Mouse (Mus musculus): ENCODE results near the gene Fam216a. TPM values are rescaled to one million over a fixed set of nuclear protein-coding genes. Genes with fewer than 3 reads are reported as not detected.
"Not testable (repeated sequence)": the region's sequence is repeated elsewhere in the genome, so short reads cannot be mapped to it uniquely, and the experiment has no call there.

Fam216a gene
- total RNA-seq, 1 experiment from 2014 or later, result 2.2 TPM

DNA sequence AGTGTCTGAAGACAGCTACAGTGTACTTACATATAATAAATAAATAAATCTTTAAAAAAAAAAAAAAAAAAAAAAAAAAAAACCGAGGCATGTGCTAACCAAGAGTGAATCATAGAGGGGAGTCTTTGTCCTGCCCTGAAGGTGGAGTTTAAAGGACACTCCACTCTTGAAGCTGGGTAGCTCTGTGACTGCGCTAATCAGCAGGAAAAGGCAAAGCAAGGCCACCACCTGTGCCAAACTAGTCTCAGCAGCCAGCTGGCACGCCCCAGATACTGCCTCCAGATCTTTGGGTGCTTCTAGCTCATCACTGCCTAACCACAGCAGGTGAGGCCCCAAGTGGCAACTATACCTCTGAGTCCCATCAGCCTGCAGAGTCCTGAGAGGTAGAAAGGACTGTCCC, 37.5 kb downstream of the Fam216a start:
- ATAC-seq (replicated peaks; ENCODE audit: insufficient number of reproducible peaks, low FRiP score, low TSS enrichment, poor library complexity, severe bottlenecking), result no peak

DNA sequence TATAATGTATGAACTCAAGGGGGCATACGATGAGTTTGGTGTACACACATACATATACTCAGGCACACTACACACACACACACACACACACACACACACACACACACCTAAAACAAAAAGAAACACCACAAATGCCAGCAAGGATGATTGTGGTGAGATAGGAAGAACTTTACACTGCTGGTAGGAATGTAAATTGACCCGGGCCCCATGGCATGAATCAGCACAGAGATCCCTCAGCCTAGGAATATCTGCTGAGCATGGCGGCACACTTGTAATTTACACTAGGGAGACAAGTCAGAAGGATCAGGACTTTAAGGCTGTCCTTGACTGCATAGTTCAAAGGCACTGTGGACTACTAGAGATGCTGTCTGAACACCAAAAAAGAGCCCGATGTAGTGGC, 41.9 kb downstream of the Fam216a start:
- no peak for ATAC-seq (replicated peaks; ENCODE audit: insufficient number of reproducible peaks, low FRiP score, low TSS enrichment, poor library complexity, severe bottlenecking)

DNA sequence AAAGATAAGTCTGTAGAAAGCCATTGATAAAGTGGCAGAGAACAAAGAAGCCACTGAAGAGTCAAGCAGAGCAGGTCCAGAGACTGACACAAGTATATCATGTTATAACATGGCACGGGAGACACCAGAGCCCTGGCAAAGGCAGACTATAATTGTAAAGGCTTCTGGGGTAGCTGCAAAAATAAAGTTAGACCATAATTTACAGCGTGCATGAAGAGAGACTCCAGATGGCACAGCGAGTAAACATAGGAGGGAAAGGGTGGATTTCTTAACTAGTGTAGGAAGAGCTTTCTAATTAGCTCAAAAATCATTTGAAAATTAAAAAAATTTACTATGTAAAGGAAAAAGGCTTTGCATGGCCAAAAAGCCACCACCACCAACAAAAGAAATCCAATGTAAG, 44.9 kb downstream of the Fam216a start:
- ATAC-seq (replicated peaks; ENCODE audit: insufficient number of reproducible peaks, low FRiP score, low TSS enrichment, poor library complexity, severe bottlenecking), result no peak

DNA sequence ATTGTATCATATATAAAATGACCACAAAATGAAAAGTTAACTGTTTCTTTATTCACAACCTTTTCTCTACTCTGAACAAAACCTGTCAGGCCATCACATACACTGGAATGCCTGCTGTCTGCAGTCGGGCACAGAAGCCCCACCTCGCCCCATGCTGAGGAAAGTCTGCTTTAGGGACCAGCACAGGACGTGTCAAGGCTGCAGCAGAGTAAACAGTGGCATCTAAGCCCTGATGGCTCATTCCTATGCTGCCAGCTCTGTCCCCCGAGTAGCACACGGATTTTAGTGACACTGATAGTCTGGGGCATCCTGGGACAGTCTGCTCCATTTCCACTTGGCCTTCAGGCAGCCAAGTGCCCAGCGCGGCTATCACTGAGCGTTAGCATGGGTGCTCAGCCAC, 46.7 kb downstream of the Fam216a start:
- no peak for ATAC-seq (replicated peaks; ENCODE audit: insufficient number of reproducible peaks, low FRiP score, low TSS enrichment, poor library complexity, severe bottlenecking)

DNA sequence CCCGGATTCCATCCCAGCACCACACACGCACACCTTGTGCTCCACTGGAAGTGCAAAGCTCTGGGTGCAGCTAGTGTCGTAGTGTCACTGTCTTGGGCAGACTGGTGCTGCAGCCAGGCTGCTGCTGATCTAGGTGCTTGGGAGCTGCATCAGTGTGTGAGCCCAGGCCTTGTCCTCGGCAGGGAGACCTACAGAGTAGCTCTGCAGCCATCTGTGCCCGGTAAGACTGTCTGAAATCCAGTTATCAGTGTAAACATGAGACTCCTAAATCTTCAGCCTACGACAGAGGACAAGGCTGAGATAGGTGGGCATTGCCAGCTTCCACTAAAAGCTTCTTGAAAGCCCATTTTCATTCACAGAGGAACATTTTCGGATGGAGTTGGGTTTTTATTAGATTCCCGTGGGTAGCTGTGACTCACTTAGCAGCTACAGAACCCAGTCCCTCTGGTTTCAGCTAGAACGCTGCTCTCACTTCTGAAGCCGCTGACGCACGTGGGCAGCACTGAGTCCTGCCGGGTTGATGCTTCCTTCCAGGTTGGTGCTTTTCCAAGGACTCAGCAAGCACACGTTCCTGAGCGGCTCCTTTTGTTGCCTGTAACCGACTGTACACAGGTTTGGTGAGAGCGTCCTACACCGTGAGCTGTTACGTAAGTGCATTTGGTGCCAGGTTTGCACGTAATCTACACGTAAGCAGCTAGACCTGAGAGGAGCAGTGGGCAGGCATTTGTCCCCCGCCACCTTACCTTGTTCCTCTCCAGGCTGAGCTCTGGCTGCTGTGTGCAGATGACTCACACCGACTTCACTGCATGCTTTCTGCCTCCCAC, 47.3 kb downstream of the Fam216a start:
- ATAC-seq (replicated peaks; ENCODE audit: insufficient number of reproducible peaks, low FRiP score, low TSS enrichment, poor library complexity, severe bottlenecking), result no peak

DNA sequence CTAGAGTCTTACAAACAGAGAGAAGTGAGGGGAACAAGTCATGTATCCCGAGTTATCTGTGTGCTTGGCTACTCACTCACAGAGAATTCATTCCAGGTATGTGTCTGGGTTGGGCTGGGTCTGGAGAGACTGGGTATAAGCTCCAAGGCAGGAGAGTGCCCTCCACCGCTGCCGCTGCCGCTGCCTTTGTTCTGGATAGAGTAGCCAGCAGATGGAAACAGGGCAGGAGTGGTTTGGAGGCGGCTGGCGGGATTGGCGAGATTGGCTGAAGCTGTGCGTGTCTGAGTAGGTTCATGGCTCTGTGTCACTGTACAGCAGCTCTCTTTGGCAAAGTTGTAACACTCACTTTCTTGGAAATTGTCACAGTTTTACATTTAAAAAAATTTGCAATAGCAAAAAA, 48.6 kb downstream of the Fam216a start:
- no peak for ATAC-seq (replicated peaks; ENCODE audit: insufficient number of reproducible peaks, low FRiP score, low TSS enrichment, poor library complexity, severe bottlenecking)

DNA sequence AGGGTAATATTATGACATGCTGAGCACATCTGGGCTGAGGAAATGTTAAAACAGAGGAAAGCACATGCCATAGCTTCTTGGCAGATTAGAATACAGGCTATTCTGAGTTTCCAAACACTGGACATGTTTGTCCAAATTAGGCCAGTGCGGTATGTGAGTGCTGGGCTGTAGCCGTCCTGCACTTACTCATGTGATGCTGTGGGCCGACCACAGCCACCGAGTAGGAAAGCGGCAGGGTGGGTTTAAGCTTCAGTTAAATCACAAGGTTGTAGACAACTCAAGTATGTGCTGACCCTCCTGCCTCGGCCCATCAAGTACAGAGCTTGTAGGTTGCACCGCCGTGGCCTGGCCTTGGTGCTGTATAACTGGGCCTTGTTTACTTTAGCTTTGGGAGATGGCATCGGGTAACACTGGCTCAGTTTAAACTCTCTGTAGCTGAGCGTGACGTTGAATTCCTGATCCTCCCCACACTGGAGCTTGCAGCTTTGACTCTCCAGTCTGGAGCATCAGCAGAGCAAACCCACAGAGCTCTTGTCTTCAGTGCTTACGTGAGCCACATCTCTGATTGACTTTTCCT, 51.9 kb downstream of the Fam216a start:
- ATAC-seq (replicated peaks; ENCODE audit: insufficient number of reproducible peaks, low FRiP score, low TSS enrichment, poor library complexity, severe bottlenecking), result no peak

DNA sequence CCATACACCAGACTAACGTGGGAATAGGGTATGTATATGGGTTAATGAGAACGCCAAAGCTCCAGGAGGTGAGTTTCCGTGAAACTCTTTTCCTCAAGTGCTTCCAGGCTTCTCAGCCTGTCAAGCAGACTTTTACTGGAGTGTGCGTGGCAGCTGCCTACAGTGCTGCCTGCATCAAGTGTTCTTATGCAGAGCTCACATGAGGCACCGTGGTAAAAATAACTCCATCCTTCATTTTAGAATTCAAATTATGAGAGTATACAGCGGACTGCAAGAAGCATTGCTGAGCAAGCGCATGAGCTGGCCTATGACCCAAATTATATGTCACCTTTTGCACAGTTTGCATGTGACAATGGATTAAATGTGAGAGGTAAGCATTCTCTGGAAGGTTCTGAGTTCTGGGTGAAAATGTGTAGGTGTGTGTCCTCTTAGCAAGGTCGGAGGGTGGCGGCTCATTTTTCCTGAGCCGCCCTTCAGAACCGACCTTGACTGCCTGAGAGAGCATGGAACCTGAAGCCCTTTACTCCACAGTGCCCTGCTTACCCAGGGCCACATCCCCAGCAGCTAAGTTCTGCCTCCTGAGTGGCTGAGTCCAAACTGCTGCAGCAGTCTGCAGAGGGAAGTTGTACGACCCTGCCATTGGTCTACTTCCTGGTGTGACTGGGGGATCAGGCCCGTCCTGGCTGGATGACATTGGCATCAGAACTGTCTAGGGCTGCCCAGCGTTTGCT, 52.5 kb downstream of the Fam216a start:
- ATAC-seq (replicated peaks; ENCODE audit: insufficient number of reproducible peaks, low FRiP score, low TSS enrichment, poor library complexity, severe bottlenecking), result no peak

DNA sequence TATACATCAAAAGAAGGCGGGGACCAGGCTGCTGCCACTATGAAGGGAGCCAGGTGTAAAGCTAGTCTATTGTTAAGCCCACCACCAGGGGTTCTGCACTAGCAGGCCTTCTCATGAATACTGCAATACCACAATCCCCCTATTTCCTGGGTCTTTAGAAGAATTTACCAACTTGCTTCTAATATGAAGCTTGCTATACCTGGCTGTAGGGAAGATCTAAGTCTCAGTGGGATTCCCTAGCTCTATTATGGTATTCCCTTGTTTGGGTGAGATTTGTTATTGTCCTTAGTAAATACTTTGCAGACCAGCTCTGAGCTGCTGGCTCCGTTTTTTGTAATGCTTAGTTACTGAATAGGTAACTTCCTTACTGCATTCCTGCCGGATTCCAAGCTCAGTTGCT, 53.2 kb downstream of the Fam216a start:
- not testable (repeated sequence) for ATAC-seq (replicated peaks; ENCODE audit: insufficient number of reproducible peaks, low FRiP score, low TSS enrichment, poor library complexity, severe bottlenecking)

DNA sequence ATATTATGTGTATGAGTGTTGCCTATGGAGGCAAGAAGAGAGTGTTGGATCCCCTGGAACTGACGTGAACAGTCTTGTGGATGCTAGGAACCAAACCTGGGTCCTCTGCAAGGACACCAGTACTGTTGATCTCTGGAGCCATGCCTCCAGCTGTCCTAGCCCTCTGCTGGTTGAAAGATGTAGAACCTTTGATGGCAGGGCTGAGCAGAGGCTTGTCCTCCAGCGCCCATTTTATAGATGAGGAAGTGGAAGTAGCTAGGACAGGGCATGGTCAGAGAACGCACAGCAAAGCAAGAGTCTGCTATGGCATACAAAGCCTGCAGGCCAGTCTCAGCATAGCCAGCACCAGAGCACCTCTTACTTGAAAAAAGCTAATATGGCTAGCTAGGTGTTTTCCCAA, 54.1 kb downstream of the Fam216a start:
- peak; percentile 93 for ATAC-seq (replicated peaks; ENCODE audit: insufficient number of reproducible peaks, low FRiP score, low TSS enrichment, poor library complexity, severe bottlenecking)

DNA sequence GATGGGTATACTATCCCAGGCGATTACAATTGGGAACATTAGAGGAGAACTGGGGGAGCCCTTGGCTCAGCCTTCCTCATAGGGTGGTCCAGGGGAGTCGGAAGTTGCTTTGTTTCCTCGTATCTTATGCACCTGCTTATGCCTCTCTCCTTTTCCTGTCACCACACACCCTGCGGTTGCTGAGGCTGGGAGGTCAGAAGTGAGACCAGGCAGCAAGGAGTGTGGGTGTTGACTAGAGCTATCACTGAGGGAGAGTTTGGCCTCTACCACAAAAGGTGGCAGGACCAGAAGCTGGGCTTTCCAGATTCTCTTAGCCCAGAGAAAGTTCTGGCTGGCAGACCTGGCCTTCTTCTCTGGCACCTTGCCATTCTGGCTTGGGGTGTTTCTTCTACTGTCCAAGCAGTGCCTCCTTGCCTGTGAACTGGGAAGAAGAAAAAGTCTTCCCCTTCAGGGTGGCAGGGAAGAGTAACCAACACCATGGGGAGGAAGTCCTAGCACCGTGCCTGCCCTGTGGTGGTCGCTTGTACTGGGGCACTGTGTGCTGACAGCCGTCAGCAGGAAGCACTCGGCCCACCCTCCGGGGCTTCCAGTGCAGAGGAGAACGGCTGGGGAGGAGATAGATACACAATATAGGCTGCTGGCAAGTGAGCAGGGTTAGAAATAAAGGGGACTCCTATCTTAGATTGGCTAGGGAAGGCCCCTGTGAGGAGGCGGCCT, 54.7 kb downstream of the Fam216a start:
- ATAC-seq (replicated peaks; ENCODE audit: insufficient number of reproducible peaks, low FRiP score, low TSS enrichment, poor library complexity, severe bottlenecking), result no peak

DNA sequence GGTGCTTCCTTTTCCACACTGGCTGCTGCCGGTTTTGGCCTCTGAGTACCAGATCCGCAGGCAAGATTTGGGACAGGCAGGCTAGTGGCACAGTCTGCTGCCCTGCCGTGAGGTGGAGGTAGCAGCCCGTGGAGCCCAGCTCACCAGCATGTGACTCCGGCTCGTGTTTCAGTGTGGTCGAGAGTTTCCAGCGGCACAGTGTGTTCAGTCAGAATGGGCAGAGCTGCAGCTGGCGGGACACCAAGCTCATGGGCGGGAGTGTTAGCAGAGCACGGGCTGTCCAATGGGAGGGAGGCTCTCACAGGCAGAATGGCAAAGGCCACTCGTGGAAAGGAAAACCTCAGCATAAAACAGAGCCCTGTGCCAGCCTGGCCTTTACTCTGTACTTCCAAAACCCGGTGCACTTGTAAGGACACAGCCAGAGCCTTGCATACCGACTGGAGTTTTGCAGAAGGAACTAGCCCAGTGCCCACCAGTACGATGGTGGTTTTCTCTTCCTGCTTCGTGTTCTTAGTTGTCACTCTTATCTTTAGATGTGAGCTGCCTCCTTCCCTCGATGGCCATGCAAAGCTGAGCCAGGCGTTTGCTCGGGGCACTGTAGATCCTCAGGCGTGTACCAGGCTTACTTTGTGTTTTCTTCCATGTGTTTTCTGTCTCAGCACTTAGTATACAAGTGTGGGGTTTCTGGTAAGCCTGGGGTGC, 57.0 kb downstream of the Fam216a start:
- peak; percentile 38; the same call in 1 of the 2 replicates for ATAC-seq (replicated peaks; ENCODE audit: insufficient number of reproducible peaks, low FRiP score, low TSS enrichment, poor library complexity, severe bottlenecking)

Other genes with a start within 250 kb of the Fam216a start
- 0.48 TPM in 1 of 3 replicates, not detected in the others for gene Ccdc63, start 231.5 kb downstream of the Fam216a start, total RNA-seq (2017)
- 150 to 191 TPM (median 177 TPM) in 3 replicates for gene Ppp1cc, start 214.1 kb downstream of the Fam216a start, total RNA-seq (2017)
- gene Hvcn1, start 165.6 kb downstream of the Fam216a start, total RNA-seq (2017), result 25.7 to 39.4 TPM (median 30.3 TPM) in 3 replicates
- gene Tctn1, start 107.9 kb downstream of the Fam216a start, total RNA-seq (2017), result 1.1 to 4.4 TPM (median 2.0 TPM) in 3 replicates
- 33.3 to 37.2 TPM (median 36.9 TPM) in 3 replicates for gene Pptc7, start 88.0 kb downstream of the Fam216a start, total RNA-seq (2017)
- 3.9 to 8.9 TPM (median 7.4 TPM) in 3 replicates for gene Rad9b, start 18.1 kb downstream of the Fam216a start, total RNA-seq (2017)
- 63.4 to 67.5 TPM (median 67.5 TPM) in 3 replicates for gene Vps29, start 18.0 kb downstream of the Fam216a start, total RNA-seq (2017)
- gene Gpn3, start 488 bp downstream of the Fam216a start, total RNA-seq (2017), result 42.8 to 46.5 TPM (median 45.0 TPM) in 3 replicates
- 945 to 1,364 TPM (median 1,320 TPM) in 3 replicates for gene Arpc3, start 19.5 kb upstream of the Fam216a start, total RNA-seq (2017)
- 14.2 to 35.4 TPM (median 20.5 TPM) in 3 replicates for gene Anapc7, start 49.3 kb upstream of the Fam216a start, total RNA-seq (2017)
- gene Atp2a2, start 129.9 kb upstream of the Fam216a start, total RNA-seq (2017), result 84.0 to 111 TPM (median 86.3 TPM) in 3 replicates
- gene Ift81, start 242.2 kb upstream of the Fam216a start, total RNA-seq (2017), result 0.32 to 3.9 TPM (median 2.5 TPM) in 3 replicates

All from monocyte, adult 5-6 weeks (primary cell).